Mouse (Mus musculus) lung, embryonic 14.5 days (tissue): ENCODE data around the gene Slc15a4. TPM values are rescaled to one million over a fixed set of nuclear protein-coding genes. Genes with fewer than 3 reads are reported as not detected.

Experiments
- ATAC-seq: fragments of 200-750 bp; cut with Nextera tagmentation; 2 replicates; pipeline ENCODE4 v1.8.0; 2017; ENCODE audit warnings: mild to moderate bottlenecking, moderate TSS enrichment, moderate library complexity; ENCODE audit not compliant: insufficient read depth
- DNase-seq: peaks from one replicate; pipeline ENCODE4 v3.0.0-alpha.2; 2015
- H3K27ac ChIP-seq: fragments of 300-500 bp; sonication (generic); 2 replicates; pipeline ENCODE4 v1.5.1; 2014; ENCODE audit warnings: low read depth, mild to moderate bottlenecking, moderate library complexity
- H3K27me3 ChIP-seq: fragments of 300-500 bp; sonication (generic); 2 replicates; pipeline ENCODE4 v1.6.1; 2014; ENCODE audit warnings: low read length, control low read depth; ENCODE audit not compliant: insufficient read depth
- H3K36me3 ChIP-seq: fragments of 300-500 bp; sonication (generic); 2 replicates; pipeline ENCODE4 v1.6.1; 2014; ENCODE audit warnings: control low read depth; ENCODE audit not compliant: insufficient read depth
- H3K4me1 ChIP-seq: fragments of 300-500 bp; sonication (generic); 2 replicates; pipeline ENCODE4 v1.6.1; 2014; ENCODE audit warnings: antibody characterized with exemption, control low read depth; ENCODE audit not compliant: insufficient read depth
- H3K4me2 ChIP-seq: fragments of 300-500 bp; sonication (generic); 2 replicates; pipeline ENCODE4 v1.6.1; 2014; ENCODE audit warnings: mild to moderate bottlenecking
- H3K4me3 ChIP-seq: fragments of 300-500 bp; sonication (generic); 2 replicates; pipeline ENCODE4 v1.5.1; 2014; ENCODE audit warnings: low read depth, low read length
- H3K9ac ChIP-seq: fragments of 300-500 bp; sonication (generic); 2 replicates; pipeline ENCODE4 v1.6.1; 2014
- H3K9me3 ChIP-seq: fragments of 300-500 bp; sonication (generic); 2 replicates; pipeline ENCODE4 v1.6.1; 2016; ENCODE audit warnings: low read depth, low read length, control low read depth
- CTCF ChIP-seq: IDR thresholded peaks from 2 replicates; pipeline ENCODE4 v1.5.1; 2016; ENCODE audit warnings: antibody characterized with exemption, low read depth
- WGBS: fragments of 180-500 bp; shearing (Covaris S2); extraction: QIAGEN DNeasy Blood & Tissue Kit; methylation state at CpG from one replicate; pipeline ENCODE4 v1.1.7; 2014; 5-methylcytosine and 5-hydroxymethylcytosine counted together
- polyA plus RNA-seq: library from polyadenylated mRNA; unstranded; fragments of >200 nt; fragmentation: Nextera tagmentation; extraction: Ambion mirVana; gene quantifications from 2 replicates; pipeline ENCODE4 v1.2.1, GENCODE M21; 2014

Slc15a4 gene
- polyA plus RNA-seq, 1 experiment from 2014 or later, result 22.3 TPM

GRCm38 (mm10) chr5:127548136-127548535, 84.6 kb downstream of the Slc15a4 start:
- H3K4me3 ChIP-seq, result no peak overlapping the region
- WGBS, result 72% methylated on average over 2 of the region's 2 CpGs
- peaks cover 8% of the 10 kb centered on the region; the same call in 1 of the 2 replicates for H3K36me3 ChIP-seq
- no peaks in the 10 kb centered on the region for H3K4me1 ChIP-seq
- DNase-seq, result no peak
- no peaks in the 10 kb centered on the region for H3K27me3 ChIP-seq
- TF ChIP-seq CTCF, result no peak
- no peaks in the 10 kb centered on the region for H3K9me3 ChIP-seq
- no peak for ATAC-seq
- H3K9ac ChIP-seq, result no peak overlapping the region
- no peak overlapping the region for H3K4me2 ChIP-seq
- no peak overlapping the region for H3K27ac ChIP-seq

- no peak for ATAC-seq
- DNase-seq, result peak; percentile 53
- H3K9ac ChIP-seq, result no peak overlapping the region
- H3K9me3 ChIP-seq, result no peaks in the 10 kb centered on the region
- H3K36me3 ChIP-seq, result no peaks in the 10 kb centered on the region
- no peak overlapping the region for H3K4me2 ChIP-seq
- H3K27me3 ChIP-seq, result no peaks in the 10 kb centered on the region
- no peak overlapping the region for H3K27ac ChIP-seq
- no peaks in the 10 kb centered on the region for H3K4me1 ChIP-seq
- TF ChIP-seq CTCF, result no peak
- WGBS, result 80% methylated on average over 5 of the region's 5 CpGs
- H3K4me3 ChIP-seq, result no peak overlapping the region
Observed at GRCm38 (mm10) chr5:127546585-127546991, 86.1 kb downstream of the Slc15a4 start.

Other genes with a start within 250 kb of the Slc15a4 start
- 0.18 and 0.64 TPM in 2 replicates for gene Glt1d1, start 635 bp downstream of the Slc15a4 start, polyA plus RNA-seq